Mouse (Mus musculus): ENCODE results near the gene Dock4.

- TF ChIP-seq CTCF (IDR thresholded peaks at IDR 0.05; ENCODE audit: low read depth, low read length) = no peak
- no peak for TF ChIP-seq EP300 (IDR thresholded peaks at IDR 0.05; ENCODE audit: insufficient read depth, low read depth, low read length)
Observed at GRCm38 (mm10) chr12:40503520-40503919, 57.8 kb downstream of the Dock4 start.
